Mouse (Mus musculus): ENCODE results near the gene Naa25. TPM values are rescaled to one million over a fixed set of nuclear protein-coding genes. Genes with fewer than 3 reads are reported as not detected.

Gene Naa25
- polyA plus RNA-seq (2015; fragmentation: Illumina TruSeq; extraction: RNeasy Lipid Tissue Mini Kit (QIAGEN cat#74804); ENCODE audit: insufficient read depth, low replicate concordance) = 31.1 TPM

DNA sequence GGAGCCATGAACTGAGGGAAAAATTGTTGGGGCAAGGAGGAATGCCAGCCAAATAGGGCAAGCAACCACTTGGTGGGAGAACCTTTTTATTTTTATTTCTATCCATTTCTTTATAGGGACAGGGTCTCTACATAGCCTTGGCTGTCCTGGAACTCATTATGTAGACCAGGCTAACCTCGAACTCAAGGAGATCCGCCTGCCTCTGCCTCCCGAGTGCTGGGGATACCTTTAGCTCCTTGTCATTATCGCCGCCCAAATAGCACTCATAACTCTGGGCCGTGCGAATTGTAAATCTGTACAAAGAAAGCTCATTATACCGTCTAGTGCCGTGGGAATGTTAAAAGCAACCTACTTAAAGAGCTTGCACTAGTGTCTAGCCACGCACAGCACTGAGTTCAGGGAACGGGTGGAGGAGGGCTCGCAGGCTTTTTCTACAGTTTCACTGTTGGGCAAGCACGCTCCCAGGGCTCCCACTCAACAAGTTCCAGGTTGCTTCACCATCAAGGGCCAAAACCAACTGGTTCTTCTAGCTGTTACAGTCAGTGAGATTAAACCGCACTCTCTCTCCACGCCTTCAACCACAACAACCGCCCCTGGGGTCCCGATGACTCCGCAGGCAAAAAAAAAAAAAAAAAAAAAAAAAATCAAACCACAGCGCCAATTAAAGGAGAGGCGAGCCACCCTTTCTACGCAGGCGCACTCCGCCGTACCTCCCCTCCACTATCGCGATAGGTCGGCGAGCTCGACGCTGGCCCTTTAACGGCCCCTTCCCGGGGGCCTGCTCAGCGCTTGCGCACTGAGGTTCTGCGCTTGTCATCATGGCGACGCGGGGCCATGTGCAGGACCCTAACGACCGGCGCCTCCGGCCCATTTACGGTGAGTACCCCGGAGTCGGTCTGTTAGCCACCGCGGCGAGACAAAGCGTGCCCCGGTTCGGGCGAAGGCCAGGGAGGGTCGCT is at the start of gene Naa25:
Gene Naa25, plus strand, starts transcription at position 750 of the 959 bp plus-strand sequence.

DNA sequence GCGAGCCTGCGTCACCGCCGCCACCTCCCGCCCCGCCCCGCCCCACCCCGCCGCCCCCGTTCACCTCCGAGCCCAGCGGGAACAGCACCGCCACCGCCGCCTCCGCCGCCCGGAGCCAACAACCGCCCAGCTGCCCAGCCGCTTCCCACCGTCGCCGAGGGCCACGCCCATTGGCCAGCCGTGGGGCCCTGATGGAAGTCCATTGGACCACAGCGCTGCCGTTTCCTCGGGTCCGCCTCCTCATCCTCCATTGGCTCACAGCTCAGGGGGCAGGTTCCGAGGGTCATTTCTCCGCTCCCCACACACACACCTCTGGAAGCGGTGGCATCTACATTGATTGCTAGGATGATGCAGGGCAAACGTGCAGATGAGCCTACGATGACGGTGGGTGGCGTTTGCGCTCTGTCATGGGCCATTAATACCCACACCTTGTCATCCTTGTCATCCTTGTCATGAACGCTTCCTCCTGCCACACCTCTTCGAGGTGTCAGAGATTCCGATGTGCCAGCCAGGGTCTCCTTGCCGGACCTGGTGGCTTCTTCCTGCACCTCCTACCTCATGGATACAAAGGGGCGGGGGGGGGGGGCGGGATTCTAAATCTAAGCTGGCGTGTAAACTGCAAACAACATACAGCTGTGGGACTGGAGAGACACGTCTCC is 12.1 kb upstream of the Naa25 start, which contains the start of gene Trafd1:
Gene Trafd1, minus strand, starts transcription at position 172 of the 659 bp plus-strand sequence.

DNA sequence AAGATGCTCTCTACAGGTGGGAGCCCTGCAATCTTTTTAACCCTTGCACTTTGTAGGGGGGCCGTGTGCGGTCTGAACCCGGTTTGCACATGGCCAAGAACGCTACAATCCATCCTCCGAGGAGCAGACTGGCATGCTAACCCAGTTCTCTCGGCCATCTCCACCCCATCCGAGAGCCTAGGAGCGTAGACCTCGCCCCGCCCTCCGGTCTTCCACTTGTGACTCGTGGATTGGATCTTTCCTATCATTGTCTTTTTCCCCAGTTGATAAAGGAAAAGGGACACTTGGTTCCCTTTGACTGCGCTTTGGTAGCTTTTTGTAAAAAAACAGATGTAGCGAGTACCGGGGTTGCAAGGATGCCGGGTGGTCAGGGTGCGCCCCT is 53.9 kb downstream of the Naa25 start, which contains the start of gene Tmem116:
Gene Tmem116, plus strand, starts transcription at position 250 of the 382 bp plus-strand sequence.

DNA sequence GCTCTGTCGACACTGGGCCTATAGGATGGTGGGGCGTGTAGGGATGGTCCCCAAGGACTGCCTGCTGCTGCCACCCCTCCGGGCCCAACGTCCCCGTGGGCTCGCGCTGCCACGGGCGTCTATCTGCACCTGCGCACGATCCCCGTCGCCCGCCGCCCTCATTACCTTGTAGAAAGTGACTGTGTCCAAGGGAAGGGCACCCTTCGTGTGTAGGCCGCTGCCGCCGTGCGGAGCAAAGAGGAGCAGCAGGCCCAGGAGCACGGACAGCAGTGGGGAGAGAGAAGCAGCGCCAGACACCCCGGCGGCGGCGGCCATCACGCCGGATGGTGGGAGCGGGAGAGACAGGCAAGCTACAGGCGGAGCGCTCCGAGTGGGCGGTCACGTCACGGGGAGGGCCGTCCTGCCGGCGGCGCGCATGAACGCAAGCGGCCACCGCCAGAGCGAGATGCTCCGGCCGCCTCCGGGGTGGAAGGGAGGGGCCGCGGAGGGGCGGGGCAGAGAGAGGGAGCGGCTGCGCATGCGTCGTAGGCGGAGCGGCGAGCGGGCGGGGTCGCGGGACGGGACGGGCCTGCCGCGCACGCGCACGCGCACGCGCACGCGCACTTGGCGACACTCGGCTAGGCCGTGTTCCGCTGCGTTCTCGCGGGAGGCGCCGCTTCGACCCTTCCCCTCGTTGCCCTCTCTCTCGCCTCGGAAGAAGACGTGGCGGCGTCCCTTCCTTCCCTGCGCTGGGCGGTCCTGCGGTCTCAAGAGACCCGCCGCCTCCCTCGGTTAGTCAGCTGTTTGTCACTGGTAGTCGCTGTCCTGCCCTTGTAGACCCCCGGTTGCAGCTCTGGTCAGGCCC is 54.5 kb downstream of the Naa25 start, which contains the start of gene Erp29:
Gene Erp29, minus strand, starts transcription at position 481 of the 844 bp plus-strand sequence.

Other genes starting within 250 kb of the Naa25 start
- gene Ptpn11, start 206.5 kb upstream of the Naa25 start, polyA plus RNA-seq (2015; fragmentation: Illumina TruSeq; extraction: RNeasy Lipid Tissue Mini Kit (QIAGEN cat#74804); ENCODE audit: insufficient read depth, low replicate concordance) = 45.1 TPM
- 1,671 TPM for gene Rpl6, start 193.5 kb upstream of the Naa25 start, polyA plus RNA-seq (2015; fragmentation: Illumina TruSeq; extraction: RNeasy Lipid Tissue Mini Kit (QIAGEN cat#74804); ENCODE audit: insufficient read depth, low replicate concordance)
- 21.8 TPM for gene Hectd4, start 177.7 kb upstream of the Naa25 start, polyA plus RNA-seq (2015; fragmentation: Illumina TruSeq; extraction: RNeasy Lipid Tissue Mini Kit (QIAGEN cat#74804); ENCODE audit: insufficient read depth, low replicate concordance)
- gene Trafd1, start 12.3 kb upstream of the Naa25 start, polyA plus RNA-seq (2015; fragmentation: Illumina TruSeq; extraction: RNeasy Lipid Tissue Mini Kit (QIAGEN cat#74804); ENCODE audit: insufficient read depth, low replicate concordance) = 96.6 TPM
- gene Tmem116, start 54.0 kb downstream of the Naa25 start, polyA plus RNA-seq (2015; fragmentation: Illumina TruSeq; extraction: RNeasy Lipid Tissue Mini Kit (QIAGEN cat#74804); ENCODE audit: insufficient read depth, low replicate concordance) = 0.15 TPM
- 160 TPM for gene Erp29, start 54.6 kb downstream of the Naa25 start, polyA plus RNA-seq (2015; fragmentation: Illumina TruSeq; extraction: RNeasy Lipid Tissue Mini Kit (QIAGEN cat#74804); ENCODE audit: insufficient read depth, low replicate concordance)
- not detected for gene Adam1b, start 105.5 kb downstream of the Naa25 start, polyA plus RNA-seq (2015; fragmentation: Illumina TruSeq; extraction: RNeasy Lipid Tissue Mini Kit (QIAGEN cat#74804); ENCODE audit: insufficient read depth, low replicate concordance)
- gene Adam1a, start 147.5 kb downstream of the Naa25 start, polyA plus RNA-seq (2015; fragmentation: Illumina TruSeq; extraction: RNeasy Lipid Tissue Mini Kit (QIAGEN cat#74804); ENCODE audit: insufficient read depth, low replicate concordance) = 9.4 TPM
- not detected for gene Gm42878, start 147.5 kb downstream of the Naa25 start, polyA plus RNA-seq (2015; fragmentation: Illumina TruSeq; extraction: RNeasy Lipid Tissue Mini Kit (QIAGEN cat#74804); ENCODE audit: insufficient read depth, low replicate concordance)
- gene Mapkapk5, start 148.0 kb downstream of the Naa25 start, polyA plus RNA-seq (2015; fragmentation: Illumina TruSeq; extraction: RNeasy Lipid Tissue Mini Kit (QIAGEN cat#74804); ENCODE audit: insufficient read depth, low replicate concordance) = 119 TPM
- 192 TPM for gene Aldh2, start 195.9 kb downstream of the Naa25 start, polyA plus RNA-seq (2015; fragmentation: Illumina TruSeq; extraction: RNeasy Lipid Tissue Mini Kit (QIAGEN cat#74804); ENCODE audit: insufficient read depth, low replicate concordance)
- 6.9 TPM for gene Acad12, start 221.0 kb downstream of the Naa25 start, polyA plus RNA-seq (2015; fragmentation: Illumina TruSeq; extraction: RNeasy Lipid Tissue Mini Kit (QIAGEN cat#74804); ENCODE audit: insufficient read depth, low replicate concordance)